Mouse (Mus musculus) hindbrain, postnatal 0 days (tissue): ENCODE results near the gene Nupr1. TPM values are rescaled to one million over a fixed set of nuclear protein-coding genes. Genes with fewer than 3 reads are reported as not detected.
A peak's percentile ranks its signal among the peaks of the same experiment; 100 is the strongest.

Experiments used
- ATAC-seq: fragments of 200-750 bp; cut with Nextera tagmentation; 2 replicates; pipeline ENCODE4 v1.8.0; 2017; ENCODE audit warnings: mild to moderate bottlenecking, moderate TSS enrichment, moderate library complexity
- DNase-seq: peaks from one replicate; pipeline ENCODE4 v3.0.0-alpha.2; 2015; ENCODE audit warnings: low spot score
- H3K27ac ChIP-seq: fragments of 300-500 bp; sonication (generic); 2 replicates; pipeline ENCODE4 v1.5.1; 2014; ENCODE audit warnings: mild to moderate bottlenecking
- H3K27me3 ChIP-seq: fragments of 300-500 bp; sonication (generic); 2 replicates; pipeline ENCODE4 v1.6.1; 2014; ENCODE audit warnings: low read length, mixed read lengths; ENCODE audit not compliant: insufficient read depth
- H3K36me3 ChIP-seq: fragments of 300-500 bp; sonication (generic); 2 replicates; pipeline ENCODE4 v1.6.1; 2014; ENCODE audit warnings: low read length, mixed read lengths; ENCODE audit not compliant: insufficient read depth
- H3K4me1 ChIP-seq: fragments of 300-500 bp; sonication (generic); 2 replicates; pipeline ENCODE4 v1.6.1; 2014; ENCODE audit warnings: antibody characterized with exemption, low read length, mixed read lengths; ENCODE audit not compliant: insufficient read depth
- H3K4me2 ChIP-seq: fragments of 300-500 bp; sonication (generic); 2 replicates; pipeline ENCODE4 v1.6.1; 2014; ENCODE audit warnings: low read depth, mild to moderate bottlenecking, low read length, moderate library complexity, mixed read lengths
- H3K4me3 ChIP-seq: fragments of 300-500 bp; sonication (generic); 2 replicates; pipeline ENCODE4 v1.5.1; 2014; ENCODE audit warnings: low read length
- H3K9ac ChIP-seq: fragments of 300-500 bp; sonication (generic); replicated peaks from 2 replicates; pipeline ENCODE4 v1.6.1; 2014; ENCODE audit warnings: mild to moderate bottlenecking, low read length, moderate library complexity, mixed read lengths
- H3K9me3 ChIP-seq: fragments of 300-500 bp; sonication (generic); 2 replicates; pipeline ENCODE4 v1.6.1; 2016; ENCODE audit warnings: low read length, mixed read lengths
- CTCF ChIP-seq: IDR thresholded peaks from 2 replicates; pipeline ENCODE4 v1.5.1; 2016; ENCODE audit warnings: antibody characterized with exemption, control low read depth, low read depth
- WGBS: fragments of 180-500 bp; shearing (Covaris S2); extraction: QIAGEN DNeasy Blood & Tissue Kit; methylation state at CpG from one replicate; pipeline ENCODE4 v1.1.7; 2014; 5-methylcytosine and 5-hydroxymethylcytosine counted together
- polyA plus RNA-seq: library from polyadenylated mRNA; unstranded; fragments of >200 nt; fragmentation: Nextera tagmentation; extraction: Ambion mirVana; gene quantifications from 2 replicates; pipeline ENCODE4 v1.2.1, GENCODE M21; 2015
- total RNA-seq: library from RNA; depleted of rRNA; stranded (reverse); fragments of >200 nt; gene quantifications from 2 replicates; pipeline ENCODE4 v1.2.3, GENCODE M21; 2014

Gene Nupr1
- total and polyA plus RNA-seq, 2 experiments from 2014 or later: 5.9 to 19.1 TPM

DNA sequence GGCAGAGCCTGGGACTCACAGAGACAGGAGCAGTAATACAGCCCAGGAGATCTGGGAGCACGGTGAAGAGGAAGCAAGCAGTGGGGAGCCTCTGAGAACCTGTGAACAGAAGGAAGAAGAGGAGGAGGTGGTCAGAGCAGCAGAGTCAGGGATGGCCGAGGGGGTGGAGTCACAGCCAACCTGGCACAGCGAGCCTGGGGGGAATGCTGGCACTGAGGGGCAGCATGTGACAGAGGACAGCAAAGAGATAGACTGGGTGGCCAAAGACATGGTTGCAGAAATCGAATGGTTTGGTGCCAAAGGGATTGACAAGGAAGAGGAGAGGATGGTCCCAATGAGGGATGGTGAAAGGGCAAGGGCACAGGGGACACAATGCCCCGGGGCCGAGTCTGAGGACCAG is 44.9 kb downstream of the Nupr1 start, which contains the start of gene Cln3:
Cln3 (minus strand) TSS at position 101 of the 400 bp plus-strand sequence.
- no peak for TF ChIP-seq CTCF

GRCm38 (mm10) chr7:126584506-126584977 is 46.1 kb downstream of the Nupr1 start, which contains the start of gene Apobr:
Gene Apobr, plus strand, starts transcription at chr7:126584942.
- H3K27ac ChIP-seq: peak within 1 kb of the TSS; percentile 81; the same call in 1 of the 2 replicates
- 83% methylated on average over 8 of the region's 8 CpGs for WGBS
- H3K4me2 ChIP-seq: peak within 1 kb of the TSS; percentile 90
- peak within 1 kb of the TSS; percentile 53 for H3K4me3 ChIP-seq
- H3K9ac ChIP-seq: no peak within 1 kb of the TSS
- no peak for DNase-seq
- H3K9me3 ChIP-seq: no peaks in the 10 kb centered on the region
- no peaks in the 10 kb centered on the region for H3K27me3 ChIP-seq
- H3K4me1 ChIP-seq: 0 out of 2 replicates have a peak, but pooled peaks cover 5% of the 10 kb centered on the region
- TF ChIP-seq CTCF: no peak
- H3K36me3 ChIP-seq: no peaks in the 10 kb centered on the region
- no peak for ATAC-seq

More for the DNA sequence above, 44.9 kb downstream of the Nupr1 start, which contains the start of gene Cln3:
- DNase-seq (no peak), ATAC-seq (no peak)
- WGBS: 74% methylated on average over 5 of the region's 6 CpGs
- H3K4me1 ChIP-seq: 0 out of 2 replicates have a peak, but pooled peaks cover 5% of the 10 kb centered on the region
- H3K4me3 ChIP-seq: no peak within 1 kb of the TSS
- no peak within 1 kb of the TSS for H3K27ac ChIP-seq
- no peaks in the 10 kb centered on the region for H3K27me3 ChIP-seq
- no peak within 1 kb of the TSS for H3K9ac ChIP-seq
- H3K36me3 ChIP-seq: no peaks in the 10 kb centered on the region
- no peak within 1 kb of the TSS for H3K4me2 ChIP-seq
- H3K9me3 ChIP-seq: no peaks in the 10 kb centered on the region

DNA sequence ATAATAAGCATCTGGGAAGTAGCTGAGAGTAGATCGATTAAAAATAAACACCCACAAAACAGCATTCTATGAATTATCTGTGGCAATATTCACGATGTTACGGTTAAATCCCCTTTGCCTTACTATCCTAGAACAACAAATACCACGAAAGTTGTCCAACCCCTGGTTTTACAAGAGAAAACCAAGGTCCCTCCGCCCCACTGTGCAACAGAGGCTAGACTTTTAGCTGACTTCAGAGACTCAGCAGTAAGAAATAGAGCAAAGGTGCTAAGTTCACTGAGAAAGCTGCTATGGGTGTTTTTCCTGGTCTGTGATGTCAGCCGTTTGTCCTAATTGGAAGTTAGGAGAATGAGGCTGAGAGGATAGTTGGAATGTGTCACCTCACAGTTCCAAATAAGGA is 46.9 kb downstream of the Nupr1 start:
- Histone ChIP-seq H3K27me3 (no peaks in the 10 kb centered on the region), H3K27ac (peak overlapping the region; percentile 81; the same call in 1 of the 2 replicates), H3K4me3 (peak overlapping the region; percentile 53), H3K9ac (0 out of 2 replicates have a peak overlapping the region, but pooled peaks have one; percentile 47), H3K4me2 (peak overlapping the region; percentile 90), H3K4me1 (0 out of 2 replicates have a peak, but pooled peaks cover 5% of the 10 kb centered on the region), H3K36me3 (no peaks in the 10 kb centered on the region), H3K9me3 (no peaks in the 10 kb centered on the region)
- ATAC-seq (no peak), DNase-seq (peak; percentile 2)
- no peak for TF ChIP-seq CTCF
- WGBS: 60% methylated on average over 6 of the region's 6 CpGs

DNA sequence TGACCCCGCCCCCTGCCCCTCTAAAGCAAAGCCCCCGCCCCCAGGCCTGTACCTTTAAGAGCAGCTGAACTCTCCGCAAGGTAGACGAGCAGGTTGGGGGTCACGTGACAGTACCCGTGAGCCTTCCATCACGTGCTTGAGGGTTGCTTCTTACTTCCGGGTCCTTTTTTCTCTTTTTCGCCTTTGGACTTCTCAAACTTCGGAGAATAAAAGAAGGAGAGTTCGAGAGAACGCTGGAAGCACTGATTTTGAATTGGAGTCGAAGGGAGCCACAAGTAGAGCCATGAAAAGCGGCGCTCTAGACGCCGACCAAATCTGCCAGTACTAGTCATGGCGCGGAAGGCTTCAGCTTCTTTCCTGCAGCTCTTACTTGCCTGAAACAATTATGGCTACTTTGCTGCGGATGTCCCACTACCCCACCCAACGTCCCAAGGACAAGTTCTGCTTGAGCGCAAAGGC is 47.4 kb downstream of the Nupr1 start:
- peak; percentile 91 for ATAC-seq

GRCm38 (mm10) chr7:126582759-126583158 is 47.9 kb downstream of the Nupr1 start:
- no peak for TF ChIP-seq CTCF
- H3K27ac ChIP-seq: no peak overlapping the region
- under 1% methylated on average over 20 of the region's 20 CpGs for WGBS

More for the DNA sequence above, 47.4 kb downstream of the Nupr1 start:
- Histone ChIP-seq H3K27me3 (no peaks in the 10 kb centered on the region), H3K9me3 (no peaks in the 10 kb centered on the region), H3K36me3 (no peaks in the 10 kb centered on the region), H3K4me3 (peak overlapping the region; percentile 53), H3K4me1 (0 out of 2 replicates have a peak, but pooled peaks cover 5% of the 10 kb centered on the region), H3K9ac (peak overlapping the region; percentile 47), H3K27ac (peak overlapping the region; percentile 81), H3K4me2 (peak overlapping the region; percentile 90)
- WGBS: under 1% methylated on average over 22 of the region's 22 CpGs
- peak; percentile 93 for DNase-seq
- TF ChIP-seq CTCF: no peak

GRCm38 (mm10) chr7:126581661-126582060 is 49.0 kb downstream of the Nupr1 start:
- ATAC-seq (no peak), DNase-seq (no peak)
- 0 out of 2 replicates have a peak, but pooled peaks cover 5% of the 10 kb centered on the region for H3K4me1 ChIP-seq
- 82% methylated on average over 6 of the region's 6 CpGs for WGBS
- no peaks in the 10 kb centered on the region for H3K36me3 ChIP-seq
- 0 out of 2 replicates have a peak overlapping the region, but pooled peaks have one; percentile 90 for H3K4me2 ChIP-seq
- H3K27ac ChIP-seq: no peak overlapping the region
- no peak overlapping the region for H3K4me3 ChIP-seq
- H3K9me3 ChIP-seq: no peaks in the 10 kb centered on the region
- H3K27me3 ChIP-seq: no peaks in the 10 kb centered on the region
- TF ChIP-seq CTCF: no peak
- no peak overlapping the region for H3K9ac ChIP-seq

More at GRCm38 (mm10) chr7:126582759-126583158, 47.9 kb downstream of the Nupr1 start:
- Histone ChIP-seq H3K4me3 (peak overlapping the region; percentile 53), H3K27me3 (no peaks in the 10 kb centered on the region), H3K9ac (peak overlapping the region; percentile 47), H3K4me1 (0 out of 2 replicates have a peak, but pooled peaks cover 5% of the 10 kb centered on the region), H3K9me3 (no peaks in the 10 kb centered on the region), H3K36me3 (no peaks in the 10 kb centered on the region), H3K4me2 (peak overlapping the region; percentile 90)
- DNase-seq (peak; percentile 32), ATAC-seq (peak; percentile 66)

DNA sequence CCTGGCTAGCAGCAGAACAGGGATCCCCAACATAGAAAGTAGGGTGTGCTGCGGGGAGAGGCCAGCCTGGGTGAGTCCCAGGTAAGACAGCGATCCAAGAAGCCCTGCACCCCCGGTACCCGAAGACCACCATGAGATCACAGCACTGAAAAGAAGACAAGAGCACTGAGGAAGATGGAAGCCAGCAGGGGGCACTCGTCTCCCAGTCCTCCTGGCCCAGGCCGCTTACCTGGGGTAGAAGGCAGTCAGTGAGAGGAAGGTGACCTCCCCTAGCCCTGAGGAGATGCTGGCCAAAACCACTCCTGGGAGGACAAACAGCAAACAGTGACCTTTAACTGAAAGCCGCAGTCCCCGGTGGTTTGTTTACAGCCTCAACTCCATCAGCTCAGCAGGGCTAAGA is 51.5 kb downstream of the Nupr1 start:
- no peak overlapping the region for H3K4me3 ChIP-seq
- peak; percentile 61 for TF ChIP-seq CTCF
- H3K4me1 ChIP-seq: 0 out of 2 replicates have a peak, but pooled peaks cover 5% of the 10 kb centered on the region
- 58% methylated on average over 8 of the region's 8 CpGs for WGBS
- H3K36me3 ChIP-seq: no peaks in the 10 kb centered on the region
- DNase-seq (peak; percentile 38), ATAC-seq (no peak)
- H3K4me2 ChIP-seq: no peak overlapping the region
- no peaks in the 10 kb centered on the region for H3K9me3 ChIP-seq
- H3K27me3 ChIP-seq: no peaks in the 10 kb centered on the region
- H3K27ac ChIP-seq: no peak overlapping the region
- no peak overlapping the region for H3K9ac ChIP-seq
